Mouse (Mus musculus): ENCODE results near the gene Slc1a1.

Slc1a1 gene

DNA sequence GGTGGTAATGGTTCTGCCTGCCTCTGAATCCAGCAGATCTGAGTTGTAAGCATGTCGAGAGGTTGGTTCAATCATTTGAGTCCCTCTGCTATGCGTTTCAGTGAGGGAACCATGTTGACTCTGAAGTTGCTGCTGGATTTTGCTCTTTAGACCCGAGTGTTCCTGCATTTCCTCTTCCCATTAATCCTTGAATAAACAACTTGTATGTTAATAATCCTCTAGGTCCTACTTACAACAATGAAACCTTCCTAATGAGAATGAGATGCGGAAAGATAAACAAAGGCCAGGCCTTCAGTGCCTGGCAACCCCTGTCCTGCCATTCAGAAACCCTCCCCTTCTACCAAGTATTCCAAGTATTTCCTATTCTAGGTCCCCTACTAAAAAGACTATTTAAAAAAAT lies 81.6 kb downstream of the Slc1a1 start:
- no peak for DNase-seq (ENCODE audit: low spot score in 2 of 2)

GRCm38 (mm10) chr19:28917839-28918238 lies 83.0 kb downstream of the Slc1a1 start:
- no peak for DNase-seq (ENCODE audit: low spot score in 2 of 2)

DNA sequence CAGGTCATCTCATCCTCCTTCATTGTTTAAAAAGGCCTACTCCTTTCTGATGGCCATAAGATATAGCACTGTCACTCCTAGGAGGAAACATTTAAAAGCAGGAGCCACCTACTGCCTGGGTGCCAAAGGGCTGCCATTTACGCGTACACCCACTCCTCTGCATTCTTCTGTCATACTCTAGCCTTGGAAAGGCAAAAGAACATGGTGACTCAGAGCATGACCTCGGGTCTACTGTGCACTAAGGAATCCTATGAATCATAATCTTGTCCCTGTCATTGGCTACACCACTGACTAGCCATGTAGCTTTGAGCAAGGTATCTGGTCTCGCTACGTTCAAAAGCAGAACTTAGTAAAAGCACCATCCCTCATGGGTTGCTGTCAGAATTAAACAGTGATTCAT lies 91.5 kb downstream of the Slc1a1 start:
- no peak for DNase-seq (ENCODE audit: low spot score in 2 of 2)

GRCm38 (mm10) chr19:28927396-28927795 lies 92.5 kb downstream of the Slc1a1 start:
- no peak for DNase-seq (ENCODE audit: low spot score in 2 of 2)

DNA sequence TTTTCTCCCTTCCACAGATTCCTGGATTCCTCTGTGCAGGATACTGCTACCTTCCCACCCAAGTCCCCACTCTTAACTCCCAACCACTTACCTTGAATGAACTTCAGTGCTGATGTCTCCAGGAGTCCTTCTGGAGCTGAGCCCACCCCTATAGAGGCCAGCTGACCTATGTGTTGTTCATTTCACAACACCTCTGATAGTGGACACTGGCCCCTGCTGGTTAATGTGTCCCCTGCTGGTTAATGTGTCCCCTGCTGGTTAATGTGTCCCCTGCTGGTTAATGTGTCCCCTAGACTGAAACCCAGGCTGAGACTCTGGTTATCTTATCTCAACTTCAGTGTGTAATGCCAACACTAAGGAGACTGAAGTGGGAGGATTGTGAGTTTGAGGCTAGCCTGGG lies 94.2 kb downstream of the Slc1a1 start:
- no peak for DNase-seq (ENCODE audit: low spot score in 2 of 2)

GRCm38 (mm10) chr19:28934897-28935296 lies 100.0 kb downstream of the Slc1a1 start:
- DNase-seq (ENCODE audit: low spot score in 2 of 2) = no peak

GRCm38 (mm10) chr19:28940135-28940874 lies 105.5 kb downstream of the Slc1a1 start:
- no peak for DNase-seq (ENCODE audit: low spot score in 2 of 2)

DNA sequence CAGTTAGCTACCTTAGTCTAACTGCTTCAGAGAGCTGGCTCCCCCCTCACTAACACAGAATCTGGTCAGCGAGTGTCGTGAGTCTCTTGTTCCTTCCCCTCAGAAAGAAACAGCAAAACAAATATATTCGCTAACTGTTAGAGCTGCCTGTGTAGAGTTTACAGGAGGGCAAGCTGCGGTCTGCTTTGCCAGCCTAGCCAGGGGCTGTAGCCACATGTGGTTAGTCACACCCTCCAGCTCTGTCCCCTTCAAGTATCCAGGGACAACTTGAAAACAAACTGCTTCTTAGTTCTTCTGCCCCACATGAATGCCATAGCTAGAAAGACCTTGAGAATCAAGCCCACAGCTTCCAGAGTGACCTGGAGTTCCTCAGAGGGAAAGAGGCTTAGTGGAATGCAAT lies 106.4 kb downstream of the Slc1a1 start:
- no peak for DNase-seq (ENCODE audit: low spot score in 2 of 2)

- no peak for DNase-seq (ENCODE audit: low spot score in 2 of 2)
Observed at GRCm38 (mm10) chr19:28946782-28947181, 111.9 kb downstream of the Slc1a1 start.

- no peak for DNase-seq (ENCODE audit: low spot score in 2 of 2)
Observed at GRCm38 (mm10) chr19:28947311-28947710, 112.5 kb downstream of the Slc1a1 start.

GRCm38 (mm10) chr19:28951251-28951650 lies 116.4 kb downstream of the Slc1a1 start:
- DNase-seq (ENCODE audit: low spot score in 2 of 2) = no peak

DNA sequence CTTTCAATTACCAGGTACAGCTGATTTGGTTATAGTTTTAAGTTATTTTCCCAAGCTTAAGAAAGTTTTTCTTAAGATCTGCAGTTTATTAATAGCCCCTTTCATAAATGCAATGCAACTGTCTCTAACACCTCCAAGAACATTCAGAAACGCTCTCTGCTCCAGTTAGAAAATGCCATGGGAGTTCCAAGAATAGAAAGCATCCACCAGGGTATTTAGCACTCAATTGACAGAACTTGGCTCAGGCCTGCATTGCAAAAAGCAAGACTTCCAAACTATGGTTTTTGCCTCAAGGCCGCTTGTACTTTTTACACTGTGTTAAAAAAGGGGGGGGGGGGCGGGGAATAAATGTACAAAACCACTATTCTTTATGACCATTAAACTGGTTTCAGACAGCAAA lies 128.3 kb downstream of the Slc1a1 start:
- DNase-seq (ENCODE audit: low spot score in 2 of 2) = no peak

DNA sequence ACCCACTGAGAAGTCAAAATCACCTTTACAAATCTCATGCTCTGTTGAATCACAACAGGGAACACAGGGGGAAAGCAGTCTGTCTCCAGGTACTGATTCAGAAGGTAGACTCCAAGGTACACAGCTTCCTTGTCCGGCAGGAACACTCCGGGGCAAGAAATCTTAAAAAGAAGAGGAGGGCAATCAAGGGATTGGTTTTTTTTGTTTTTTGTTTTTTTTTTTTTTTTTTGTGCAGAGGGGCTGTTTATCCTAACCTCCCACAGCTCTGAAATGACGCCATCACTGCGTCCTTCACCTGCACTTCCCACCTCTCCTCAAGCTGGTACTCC lies 128.6 kb downstream of the Slc1a1 start:
- DNase-seq (ENCODE audit: low spot score in 2 of 2) = no peak
